Mouse (Mus musculus): Measurements from ENCODE around the gene Nt5c2. TPM values are rescaled to one million over a fixed set of nuclear protein-coding genes. Genes with fewer than 3 reads are reported as not detected.
A peak's percentile ranks its signal among the peaks of the same experiment; 100 is the strongest.

Nt5c2 gene
- polyA plus RNA-seq, 1 experiment from 2014 or later = 106 TPM

GRCm38 (mm10) chr19:46932608-46933007 lies 82.3 kb downstream of the Nt5c2 start:
- 78% methylated on average over 5 of the region's 5 CpGs for WGBS
- Histone ChIP-seq H3K9ac (replicated peaks; ENCODE audit: low read depth, low read length) (no peak overlapping the region), H3K4me1 (ENCODE audit: control insufficient read depth, insufficient read depth, low read length) (peaks cover 7% of the 10 kb centered on the region; the same call in 1 of the 2 replicates), H3K9me3 (ENCODE audit: control insufficient read depth, low read depth, low read length) (no peaks in the 10 kb centered on the region), H3K27me3 (ENCODE audit: control insufficient read depth, insufficient read depth, low read length) (no peaks in the 10 kb centered on the region), H3K27ac (ENCODE audit: low read length) (no peak overlapping the region), H3K4me3 (ENCODE audit: low read depth, low read length) (no peak overlapping the region), H3K36me3 (ENCODE audit: control insufficient read depth, insufficient read depth, low read length) (no peaks in the 10 kb centered on the region; the same call in 1 of the 2 replicates), H3K4me2 (replicated peaks; ENCODE audit: low read depth, low read length) (no peak overlapping the region)
- no peak for ATAC-seq (ENCODE audit: insufficient number of reproducible peaks, insufficient read depth, low FRiP score, low read depth)

DNA sequence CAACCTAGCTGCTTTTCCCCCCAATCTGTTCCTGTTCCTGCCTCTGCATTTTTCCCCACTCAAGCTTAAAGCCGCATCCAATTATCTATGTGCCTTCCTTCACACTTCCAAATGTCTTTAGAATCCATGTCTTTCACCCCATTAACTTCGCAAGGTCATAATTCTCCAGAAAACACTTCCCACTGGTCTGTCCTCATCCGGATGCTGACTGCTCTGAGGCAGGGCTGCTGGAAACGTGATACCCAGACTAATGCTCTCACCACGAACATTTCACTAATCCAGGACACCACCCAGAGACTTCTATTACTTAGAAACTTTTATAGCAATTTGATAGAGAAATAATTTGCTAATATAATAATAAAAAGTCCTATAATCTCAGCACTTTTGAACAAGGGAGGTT lies 84.9 kb downstream of the Nt5c2 start:
- Histone ChIP-seq H3K27me3 (ENCODE audit: control insufficient read depth, insufficient read depth, low read length) (no peaks in the 10 kb centered on the region), H3K27ac (ENCODE audit: low read length) (no peak overlapping the region), H3K9ac (replicated peaks; ENCODE audit: low read depth, low read length) (no peak overlapping the region), H3K9me3 (ENCODE audit: control insufficient read depth, low read depth, low read length) (no peaks in the 10 kb centered on the region), H3K4me1 (ENCODE audit: control insufficient read depth, insufficient read depth, low read length) (0 out of 2 replicates have a peak, but pooled peaks cover 8% of the 10 kb centered on the region), H3K4me2 (replicated peaks; ENCODE audit: low read depth, low read length) (no peak overlapping the region), H3K36me3 (ENCODE audit: control insufficient read depth, insufficient read depth, low read length) (no peaks in the 10 kb centered on the region; the same call in 1 of the 2 replicates), H3K4me3 (ENCODE audit: low read depth, low read length) (no peak overlapping the region)
- WGBS = 65% methylated on average over 5 of the region's 5 CpGs
- no peak for ATAC-seq (ENCODE audit: insufficient number of reproducible peaks, insufficient read depth, low FRiP score, low read depth)

- Histone ChIP-seq H3K9ac (replicated peaks; ENCODE audit: low read depth, low read length) (no peak overlapping the region), H3K9me3 (ENCODE audit: control insufficient read depth, low read depth, low read length) (no peaks in the 10 kb centered on the region), H3K4me3 (ENCODE audit: low read depth, low read length) (no peak overlapping the region), H3K27me3 (ENCODE audit: control insufficient read depth, insufficient read depth, low read length) (no peaks in the 10 kb centered on the region), H3K36me3 (ENCODE audit: control insufficient read depth, insufficient read depth, low read length) (no peaks in the 10 kb centered on the region; the same call in 1 of the 2 replicates), H3K4me2 (replicated peaks; ENCODE audit: low read depth, low read length) (no peak overlapping the region), H3K27ac (ENCODE audit: low read length) (no peak overlapping the region), H3K4me1 (ENCODE audit: control insufficient read depth, insufficient read depth, low read length) (0 out of 2 replicates have a peak, but pooled peaks cover 8% of the 10 kb centered on the region)
- ATAC-seq (ENCODE audit: insufficient number of reproducible peaks, insufficient read depth, low FRiP score, low read depth) = no peak
- WGBS = 39% methylated on average over 6 of the region's 6 CpGs
Observed at GRCm38 (mm10) chr19:46929044-46929587, 85.8 kb downstream of the Nt5c2 start.

- Histone ChIP-seq H3K9ac (replicated peaks; ENCODE audit: low read depth, low read length) (no peak overlapping the region), H3K9me3 (ENCODE audit: control insufficient read depth, low read depth, low read length) (no peaks in the 10 kb centered on the region), H3K27me3 (ENCODE audit: control insufficient read depth, insufficient read depth, low read length) (no peaks in the 10 kb centered on the region), H3K4me2 (replicated peaks; ENCODE audit: low read depth, low read length) (no peak overlapping the region), H3K27ac (ENCODE audit: low read length) (no peak overlapping the region), H3K4me3 (ENCODE audit: low read depth, low read length) (no peak overlapping the region), H3K36me3 (ENCODE audit: control insufficient read depth, insufficient read depth, low read length) (no peaks in the 10 kb centered on the region; the same call in 1 of the 2 replicates), H3K4me1 (ENCODE audit: control insufficient read depth, insufficient read depth, low read length) (0 out of 2 replicates have a peak, but pooled peaks cover 8% of the 10 kb centered on the region)
- no peak for ATAC-seq (ENCODE audit: insufficient number of reproducible peaks, insufficient read depth, low FRiP score, low read depth)
- WGBS = 43% methylated on average over 4 of the region's 4 CpGs
Observed at GRCm38 (mm10) chr19:46928136-46928535, 86.8 kb downstream of the Nt5c2 start.

- 29% methylated on average over 5 of the region's 5 CpGs for WGBS
- H3K4me1 ChIP-seq (ENCODE audit: control insufficient read depth, insufficient read depth, low read length) = 0 out of 2 replicates have a peak, but pooled peaks cover 8% of the 10 kb centered on the region
- H3K4me2 ChIP-seq (replicated peaks; ENCODE audit: low read depth, low read length) = peak overlapping the region; percentile 1; the same call in 1 of the 2 replicates
- H3K27me3 ChIP-seq (ENCODE audit: control insufficient read depth, insufficient read depth, low read length) = no peaks in the 10 kb centered on the region
- no peaks in the 10 kb centered on the region for H3K9me3 ChIP-seq (ENCODE audit: control insufficient read depth, low read depth, low read length)
- no peak overlapping the region for H3K4me3 ChIP-seq (ENCODE audit: low read depth, low read length)
- ATAC-seq (ENCODE audit: insufficient number of reproducible peaks, insufficient read depth, low FRiP score, low read depth) = no peak
- H3K27ac ChIP-seq (ENCODE audit: low read length) = no peak overlapping the region
- H3K9ac ChIP-seq (replicated peaks; ENCODE audit: low read depth, low read length) = no peak overlapping the region
- H3K36me3 ChIP-seq (ENCODE audit: control insufficient read depth, insufficient read depth, low read length) = peaks cover 3% of the 10 kb centered on the region; the same call in 1 of the 2 replicates
Observed at GRCm38 (mm10) chr19:46926951-46927350, 88.0 kb downstream of the Nt5c2 start.

DNA sequence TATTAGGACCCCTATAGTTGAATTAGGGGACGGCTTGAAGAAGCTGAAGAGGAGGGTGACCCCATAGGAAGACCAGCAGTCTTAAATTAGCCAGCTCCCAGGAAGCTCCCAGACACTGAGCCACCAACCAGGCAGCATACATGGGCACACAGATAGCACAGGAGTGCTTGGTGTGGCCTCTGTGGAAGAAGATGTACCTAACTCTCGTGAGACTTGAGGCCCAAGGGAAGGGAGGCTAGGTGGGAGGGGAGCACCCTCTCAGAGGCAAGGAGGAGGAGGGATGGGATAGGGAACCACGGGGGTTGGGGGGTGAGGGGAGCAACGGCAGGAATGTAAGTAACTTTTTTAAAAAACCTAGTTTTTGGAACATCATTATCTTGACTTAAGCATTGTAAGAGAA lies 88.6 kb downstream of the Nt5c2 start:
- Histone ChIP-seq H3K4me2 (replicated peaks; ENCODE audit: low read depth, low read length) (0 out of 2 replicates have a peak overlapping the region, but pooled peaks have one; percentile 1), H3K27me3 (ENCODE audit: control insufficient read depth, insufficient read depth, low read length) (no peaks in the 10 kb centered on the region), H3K9ac (replicated peaks; ENCODE audit: low read depth, low read length) (no peak overlapping the region), H3K9me3 (ENCODE audit: control insufficient read depth, low read depth, low read length) (no peaks in the 10 kb centered on the region), H3K4me3 (ENCODE audit: low read depth, low read length) (no peak overlapping the region), H3K36me3 (ENCODE audit: control insufficient read depth, insufficient read depth, low read length) (0 out of 2 replicates have a peak, but pooled peaks cover 3% of the 10 kb centered on the region), H3K4me1 (ENCODE audit: control insufficient read depth, insufficient read depth, low read length) (0 out of 2 replicates have a peak, but pooled peaks cover 8% of the 10 kb centered on the region), H3K27ac (ENCODE audit: low read length) (no peak overlapping the region)
- WGBS = 35% methylated on average over 4 of the region's 4 CpGs
- ATAC-seq (ENCODE audit: insufficient number of reproducible peaks, insufficient read depth, low FRiP score, low read depth) = no peak

- no peak for ATAC-seq (ENCODE audit: insufficient number of reproducible peaks, insufficient read depth, low FRiP score, low read depth)
- H3K4me1 ChIP-seq (ENCODE audit: control insufficient read depth, insufficient read depth, low read length) = no peaks in the 10 kb centered on the region
- H3K4me3 ChIP-seq (ENCODE audit: low read depth, low read length) = no peak overlapping the region
- 85% methylated on average over 6 of the region's 6 CpGs for WGBS
- no peak overlapping the region for H3K27ac ChIP-seq (ENCODE audit: low read length)
- H3K36me3 ChIP-seq (ENCODE audit: control insufficient read depth, insufficient read depth, low read length) = 0 out of 2 replicates have a peak, but pooled peaks cover 3% of the 10 kb centered on the region
- no peaks in the 10 kb centered on the region for H3K9me3 ChIP-seq (ENCODE audit: control insufficient read depth, low read depth, low read length)
- no peak overlapping the region for H3K9ac ChIP-seq (replicated peaks; ENCODE audit: low read depth, low read length)
- no peaks in the 10 kb centered on the region for H3K27me3 ChIP-seq (ENCODE audit: control insufficient read depth, insufficient read depth, low read length)
- H3K4me2 ChIP-seq (replicated peaks; ENCODE audit: low read depth, low read length) = no peak overlapping the region
Observed at GRCm38 (mm10) chr19:46920571-46920970, 94.4 kb downstream of the Nt5c2 start.

DNA sequence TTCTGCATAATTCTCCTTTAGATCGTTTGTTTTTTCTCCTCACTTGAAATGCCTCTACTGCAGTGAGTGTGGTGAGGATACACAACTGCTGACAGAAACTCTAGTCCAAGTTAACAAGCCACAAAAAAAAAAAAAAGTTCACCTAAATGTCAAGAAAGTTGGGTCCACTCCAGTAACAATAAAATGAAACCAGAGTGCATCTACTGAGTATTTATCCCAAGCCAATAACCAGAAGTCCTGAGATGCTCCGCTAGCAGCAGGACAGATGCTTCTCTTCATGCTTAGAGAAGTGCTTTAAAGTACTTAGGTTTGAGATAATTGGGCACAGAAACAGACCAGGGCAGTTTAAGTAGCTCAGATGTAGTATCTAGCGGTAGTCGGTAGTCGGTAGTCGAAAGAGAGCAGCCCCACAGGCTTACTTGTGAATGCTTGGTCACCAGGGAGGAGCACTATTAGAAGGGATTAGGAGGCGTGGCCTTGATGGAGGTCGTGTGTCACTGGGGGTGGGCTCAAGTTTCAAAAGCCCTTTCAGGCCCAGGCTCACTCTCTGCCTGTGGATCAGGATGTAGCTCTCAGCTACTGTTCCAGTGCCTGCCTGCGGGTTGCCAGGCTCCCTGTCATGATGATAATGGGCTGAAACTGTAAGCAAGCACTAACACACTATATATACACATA lies 99.4 kb downstream of the Nt5c2 start:
- Histone ChIP-seq H3K27ac (ENCODE audit: low read length) (no peak overlapping the region), H3K27me3 (ENCODE audit: control insufficient read depth, insufficient read depth, low read length) (no peaks in the 10 kb centered on the region), H3K4me3 (ENCODE audit: low read depth, low read length) (no peak overlapping the region), H3K4me2 (replicated peaks; ENCODE audit: low read depth, low read length) (no peak overlapping the region), H3K9me3 (ENCODE audit: control insufficient read depth, low read depth, low read length) (no peaks in the 10 kb centered on the region), H3K9ac (replicated peaks; ENCODE audit: low read depth, low read length) (no peak overlapping the region), H3K36me3 (ENCODE audit: control insufficient read depth, insufficient read depth, low read length) (no peaks in the 10 kb centered on the region), H3K4me1 (ENCODE audit: control insufficient read depth, insufficient read depth, low read length) (no peaks in the 10 kb centered on the region)
- WGBS = 69% methylated on average over 9 of the region's 9 CpGs
- ATAC-seq (ENCODE audit: insufficient number of reproducible peaks, insufficient read depth, low FRiP score, low read depth) = no peak
